Mouse (Mus musculus): Measurements from ENCODE around the gene Heca. TPM values are rescaled to one million over a fixed set of nuclear protein-coding genes. Genes with fewer than 3 reads are reported as not detected.
"Not testable (repeated sequence)": the region's sequence is repeated elsewhere in the genome, so short reads cannot be mapped to it uniquely, and the experiment has no call there.

Gene Heca
- polyA plus RNA-seq, 1 experiment from 2014 or later, result 3.6 TPM

GRCm38 (mm10) chr10:17869822-17870662, 77.8 kb downstream of the Heca start:
- Histone ChIP-seq H3K36me3 (no peaks in the 10 kb centered on the region), H3K27me3 (ENCODE audit: low read depth, poor library complexity, severe bottlenecking) (no peaks in the 10 kb centered on the region), H3K4me3 (no peak overlapping the region), H3K4me1 (peaks cover 8% of the 10 kb centered on the region), H3K27ac (no peak overlapping the region), H3K9me3 (replicated peaks) (no peaks in the 10 kb centered on the region)
- 30% methylated on average over 5 of the region's 5 CpGs for WGBS
- DNase-seq (ENCODE audit: low spot score), result peak; percentile 61

- Histone ChIP-seq H3K4me1 (no peaks in the 10 kb centered on the region), H3K27ac (no peak overlapping the region), H3K4me3 (no peak overlapping the region), H3K9me3 (replicated peaks) (no peaks in the 10 kb centered on the region), H3K27me3 (ENCODE audit: low read depth, poor library complexity, severe bottlenecking) (no peaks in the 10 kb centered on the region), H3K36me3 (no peaks in the 10 kb centered on the region)
- WGBS, result 86% methylated on average over 6 of the region's 6 CpGs
- DNase-seq (ENCODE audit: low spot score), result no peak
Observed at GRCm38 (mm10) chr10:17860701-17861480, 87.0 kb downstream of the Heca start.

- no peak overlapping the region for H3K4me3 ChIP-seq
- no peaks in the 10 kb centered on the region for H3K27me3 ChIP-seq (ENCODE audit: low read depth, poor library complexity, severe bottlenecking)
- H3K9me3 ChIP-seq (replicated peaks), result no peaks in the 10 kb centered on the region
- H3K27ac ChIP-seq, result no peak overlapping the region
- no peak for DNase-seq (ENCODE audit: low spot score)
- WGBS, result 88% methylated on average over 9 of the region's 9 CpGs
- no peaks in the 10 kb centered on the region for H3K36me3 ChIP-seq
- H3K4me1 ChIP-seq, result no peaks in the 10 kb centered on the region
Observed at GRCm38 (mm10) chr10:17857647-17858261, 90.1 kb downstream of the Heca start.

GRCm38 (mm10) chr10:17844781-17845537, 102.9 kb downstream of the Heca start:
- no peaks in the 10 kb centered on the region for H3K36me3 ChIP-seq
- H3K4me3 ChIP-seq, result no peak overlapping the region
- no peaks in the 10 kb centered on the region for H3K9me3 ChIP-seq (replicated peaks)
- H3K4me1 ChIP-seq, result no peaks in the 10 kb centered on the region
- no peaks in the 10 kb centered on the region for H3K27me3 ChIP-seq (ENCODE audit: low read depth, poor library complexity, severe bottlenecking)
- H3K27ac ChIP-seq, result no peak overlapping the region
- no peak for DNase-seq (ENCODE audit: low spot score)
- WGBS, result 85% methylated on average over 4 of the region's 4 CpGs

GRCm38 (mm10) chr10:17842030-17842429, 105.8 kb downstream of the Heca start:
- Histone ChIP-seq H3K27ac (no peak overlapping the region), H3K9me3 (replicated peaks) (no peaks in the 10 kb centered on the region), H3K27me3 (ENCODE audit: low read depth, poor library complexity, severe bottlenecking) (no peaks in the 10 kb centered on the region), H3K4me1 (no peaks in the 10 kb centered on the region), H3K4me3 (no peak overlapping the region), H3K36me3 (no peaks in the 10 kb centered on the region)
- WGBS, result 88% methylated on average over 3 of the region's 3 CpGs
- no peak for DNase-seq (ENCODE audit: low spot score)

- Histone ChIP-seq H3K36me3 (no peaks in the 10 kb centered on the region), H3K4me1 (no peaks in the 10 kb centered on the region), H3K27ac (no peak overlapping the region), H3K9me3 (replicated peaks) (no peaks in the 10 kb centered on the region), H3K27me3 (ENCODE audit: low read depth, poor library complexity, severe bottlenecking) (no peaks in the 10 kb centered on the region), H3K4me3 (no peak overlapping the region)
- DNase-seq (ENCODE audit: low spot score), result no peak
- 97% methylated on average over 1 of the region's 1 CpGs for WGBS
Observed at GRCm38 (mm10) chr10:17836275-17836674, 111.6 kb downstream of the Heca start.

- Histone ChIP-seq H3K4me1 (no peaks in the 10 kb centered on the region), H3K27me3 (ENCODE audit: low read depth, poor library complexity, severe bottlenecking) (no peaks in the 10 kb centered on the region), H3K27ac (no peak overlapping the region), H3K9me3 (replicated peaks) (no peaks in the 10 kb centered on the region), H3K36me3 (no peaks in the 10 kb centered on the region), H3K4me3 (no peak overlapping the region)
- 91% methylated on average over 6 of the region's 6 CpGs for WGBS
- DNase-seq (ENCODE audit: low spot score), result no peak
Observed at GRCm38 (mm10) chr10:17835031-17835430, 112.8 kb downstream of the Heca start.

GRCm38 (mm10) chr10:17831041-17831440, 116.8 kb downstream of the Heca start:
- peaks cover 8% of the 10 kb centered on the region for H3K4me1 ChIP-seq
- H3K27me3 ChIP-seq (ENCODE audit: low read depth, poor library complexity, severe bottlenecking), result no peaks in the 10 kb centered on the region
- H3K27ac ChIP-seq, result no peak overlapping the region
- no peak for DNase-seq (ENCODE audit: low spot score)
- WGBS, result 62% methylated on average over 3 of the region's 3 CpGs
- H3K4me3 ChIP-seq, result no peak overlapping the region
- H3K36me3 ChIP-seq, result no peaks in the 10 kb centered on the region
- H3K9me3 ChIP-seq (replicated peaks), result no peaks in the 10 kb centered on the region

GRCm38 (mm10) chr10:17829205-17829604, 118.7 kb downstream of the Heca start:
- no peak for DNase-seq (ENCODE audit: low spot score)
- Histone ChIP-seq H3K4me1 (peaks cover 8% of the 10 kb centered on the region), H3K4me3 (no peak overlapping the region), H3K36me3 (no peaks in the 10 kb centered on the region), H3K27me3 (ENCODE audit: low read depth, poor library complexity, severe bottlenecking) (no peaks in the 10 kb centered on the region), H3K9me3 (replicated peaks) (no peaks in the 10 kb centered on the region), H3K27ac (no peak overlapping the region)
- 65% methylated on average over 4 of the region's 4 CpGs for WGBS

GRCm38 (mm10) chr10:17827391-17827790, 120.5 kb downstream of the Heca start:
- H3K36me3 ChIP-seq, result no peaks in the 10 kb centered on the region
- H3K9me3 ChIP-seq (replicated peaks), result no peaks in the 10 kb centered on the region
- peak; percentile 32 for DNase-seq (ENCODE audit: low spot score)
- H3K27ac ChIP-seq, result no peak overlapping the region
- no peaks in the 10 kb centered on the region for H3K27me3 ChIP-seq (ENCODE audit: low read depth, poor library complexity, severe bottlenecking)
- peaks cover 8% of the 10 kb centered on the region for H3K4me1 ChIP-seq
- H3K4me3 ChIP-seq, result peak overlapping the region; percentile 40
- WGBS, result 5% methylated on average over 12 of the region's 12 CpGs

- H3K4me3 ChIP-seq; H3K9me3 ChIP-seq (replicated peaks); H3K4me1 ChIP-seq; H3K36me3 ChIP-seq; H3K27ac ChIP-seq; H3K27me3 ChIP-seq (ENCODE audit: low read depth, poor library complexity, severe bottlenecking); DNase-seq (ENCODE audit: low spot score): not testable (repeated sequence)
- 92% methylated on average over 7 of the region's 7 CpGs for WGBS
Observed at GRCm38 (mm10) chr10:17820422-17820821, 127.4 kb downstream of the Heca start.
